Mouse (Mus musculus) layer of hippocampus, postnatal 25 days (tissue): ENCODE results near the gene Tax1bp1. TPM values are rescaled to one million over a fixed set of nuclear protein-coding genes. Genes with fewer than 3 reads are reported as not detected.
A peak's percentile ranks its signal among the peaks of the same experiment; 100 is the strongest.
"Not testable (repeated sequence)": the region's sequence is repeated elsewhere in the genome, so short reads cannot be mapped to it uniquely, and the experiment has no call there.

Source experiments
- DNase-seq, 2 experiments: peaks; one replicate each; pipeline ENCODE4 v3.0.0; 2022; ENCODE audit warnings: mixed read lengths in 2 of 2, low spot score in 1 of 2; ENCODE audit errors: extremely low spot score in 1 of 2
- total RNA-seq, 2 experiments: library from RNA; stranded (reverse); gene quantifications; 2 replicates each; pipeline ENCODE4 v1.2.3; 2021

The Tax1bp1 gene
- 100 to 1,000 TPM; 121 to 134 TPM for total RNA-seq

DNA sequence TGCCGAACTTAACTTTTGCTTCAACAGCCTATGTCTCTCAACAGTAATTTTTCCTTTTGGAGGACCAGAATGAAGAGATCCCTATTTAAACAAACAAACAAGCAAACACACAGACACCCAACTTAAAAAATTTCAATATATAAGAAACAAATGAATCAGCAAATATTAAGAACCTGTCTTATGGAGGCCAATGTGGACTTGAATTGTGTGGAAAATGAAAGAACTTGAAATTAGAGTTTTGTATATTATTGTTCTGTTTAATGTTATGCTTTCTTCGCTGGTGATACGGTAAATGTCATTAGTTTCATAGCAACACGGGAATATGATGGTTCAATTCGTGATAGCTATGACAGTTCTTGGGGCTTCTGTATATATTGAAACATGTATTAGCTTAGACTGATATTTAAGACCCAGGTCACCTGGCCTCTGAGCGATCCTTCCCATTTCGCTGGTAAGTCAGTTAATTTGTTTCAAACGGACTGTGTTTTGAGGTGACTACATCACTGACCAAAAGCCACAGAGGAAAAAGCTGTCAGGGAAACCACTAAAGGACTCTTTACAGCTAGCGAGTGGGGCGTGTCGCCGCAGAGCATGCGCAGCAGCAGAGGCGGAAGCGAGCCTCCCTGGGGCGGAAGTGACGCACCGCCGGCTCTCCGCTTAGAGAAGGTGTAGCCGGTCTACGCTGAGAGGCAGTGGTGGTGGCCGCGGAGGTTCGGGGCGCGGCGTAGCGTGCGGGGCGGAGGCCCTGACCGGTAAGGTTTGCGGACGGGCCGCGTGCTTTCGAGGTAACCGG, at the start of gene Tax1bp1:
Gene Tax1bp1 (plus strand): TSS at position 626 of the 793 bp plus-strand sequence.
- peak; percentile 85 to 91 for DNase-seq

DNA sequence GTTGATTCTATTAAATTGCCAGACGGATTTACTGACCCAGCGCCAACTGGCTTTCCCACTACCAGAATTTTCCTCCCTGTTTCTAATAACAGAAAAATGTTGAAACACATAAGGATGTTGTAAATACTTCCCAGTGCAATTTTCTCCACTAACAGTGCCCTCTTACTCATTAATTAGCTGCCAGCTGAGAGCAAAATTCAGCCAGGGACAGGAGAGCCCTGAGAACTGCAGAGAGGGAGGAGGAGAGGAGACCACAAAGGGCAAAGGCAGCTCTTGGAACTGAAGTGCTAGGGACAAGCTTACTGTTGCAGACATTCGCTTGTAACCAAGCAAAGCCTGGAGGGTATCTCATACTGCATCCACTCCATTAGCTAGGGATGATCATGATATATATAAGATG, 45.9 kb upstream of the Tax1bp1 start:
- no peak for DNase-seq

DNA sequence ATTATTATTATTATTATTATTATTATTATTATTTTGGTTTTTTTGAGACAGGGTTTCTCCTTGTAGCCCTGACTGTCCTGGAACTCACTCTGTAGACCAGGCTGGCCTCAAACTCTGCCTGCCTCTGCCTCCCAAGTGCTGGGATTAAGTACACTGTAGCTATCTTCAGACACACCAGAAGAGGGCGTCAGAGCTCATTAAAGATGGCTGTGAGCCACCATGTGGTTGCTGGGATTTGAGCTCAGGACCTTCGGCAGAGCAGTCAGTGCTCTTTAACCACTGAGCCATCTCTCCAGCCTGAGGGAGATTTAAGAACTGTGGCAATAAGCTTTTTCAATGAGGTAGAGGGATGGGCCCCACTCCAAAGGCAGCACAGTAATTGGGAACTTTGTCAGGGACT, 43.7 kb upstream of the Tax1bp1 start:
- DNase-seq = not testable (repeated sequence)

DNA sequence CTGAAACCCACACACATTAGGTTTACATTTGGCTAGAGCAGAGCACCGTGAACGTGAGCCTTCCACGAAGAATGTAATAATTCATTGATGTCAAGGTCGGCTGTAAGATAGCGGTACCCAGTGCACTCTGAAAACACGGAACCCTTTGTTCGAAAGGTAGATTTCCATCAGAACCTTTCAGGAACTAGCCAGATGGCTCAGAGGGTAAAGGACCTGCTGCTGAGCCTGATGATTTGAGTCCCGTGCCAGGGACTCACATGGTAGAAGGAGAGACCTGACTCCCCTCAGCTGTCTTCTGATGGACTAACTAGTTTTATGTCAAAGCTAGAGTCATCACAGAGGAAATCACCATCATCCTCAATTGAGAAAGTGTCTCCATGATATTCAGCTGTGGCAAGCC, 41.7 kb upstream of the Tax1bp1 start:
- DNase-seq = no peak

DNA sequence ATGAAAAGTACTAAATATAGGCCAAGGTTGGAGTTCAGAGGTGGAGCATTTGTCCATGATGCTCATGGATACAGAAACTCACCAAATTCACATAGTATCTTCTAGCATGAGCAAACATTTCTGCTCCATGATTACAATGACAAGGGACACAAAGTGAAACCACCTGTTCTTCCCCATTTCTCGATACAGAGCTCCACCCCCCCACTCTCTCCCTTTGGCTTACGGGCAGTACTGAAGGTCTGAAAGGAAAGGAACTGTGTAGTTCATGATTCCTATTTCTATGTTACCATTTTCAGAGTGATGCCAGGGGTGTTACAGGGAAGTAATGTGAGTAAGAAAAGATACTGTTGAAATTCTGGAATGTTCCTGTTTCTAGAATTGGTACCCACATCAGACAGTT, 41.0 kb upstream of the Tax1bp1 start:
- no peak for DNase-seq

DNA sequence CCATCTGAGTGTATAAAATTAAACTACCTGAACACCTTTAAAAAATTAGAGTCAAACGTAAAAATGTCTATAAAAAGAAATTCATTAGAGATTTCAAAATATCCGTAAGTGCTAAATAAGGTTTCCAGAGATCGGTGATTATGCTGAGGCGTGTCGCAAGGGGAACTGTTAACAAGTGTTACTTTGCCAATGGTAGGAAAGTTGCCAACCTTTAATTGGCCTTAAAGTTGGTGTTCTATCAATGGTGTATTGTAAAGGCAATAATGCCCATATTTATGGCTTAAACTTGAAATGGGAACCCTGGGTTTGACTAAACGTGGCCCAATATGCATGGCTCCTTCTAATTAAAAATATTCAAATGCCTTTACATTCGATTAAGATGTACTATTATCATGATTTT, 39.8 kb upstream of the Tax1bp1 start:
- DNase-seq = no peak

DNA sequence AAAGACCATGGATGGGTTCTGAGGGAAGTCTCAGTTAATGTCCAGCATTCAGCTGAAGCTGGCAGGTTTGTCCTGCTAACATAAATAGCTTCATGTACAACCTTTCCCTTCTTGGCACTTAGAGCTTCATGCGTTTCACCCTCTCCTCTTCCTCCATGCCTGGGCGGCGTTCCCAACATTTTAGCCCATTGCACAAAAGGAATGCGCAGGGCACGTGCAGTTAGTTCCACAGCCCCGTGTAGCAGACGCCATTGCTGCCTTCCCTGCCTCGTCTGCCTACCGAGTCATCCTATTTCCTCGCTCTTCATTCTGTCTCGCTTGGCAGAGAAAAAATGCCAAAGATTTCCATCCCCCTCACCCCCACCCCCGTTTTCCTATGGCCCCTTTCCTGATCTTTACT, 39.0 kb upstream of the Tax1bp1 start:
- DNase-seq = no peak

DNA sequence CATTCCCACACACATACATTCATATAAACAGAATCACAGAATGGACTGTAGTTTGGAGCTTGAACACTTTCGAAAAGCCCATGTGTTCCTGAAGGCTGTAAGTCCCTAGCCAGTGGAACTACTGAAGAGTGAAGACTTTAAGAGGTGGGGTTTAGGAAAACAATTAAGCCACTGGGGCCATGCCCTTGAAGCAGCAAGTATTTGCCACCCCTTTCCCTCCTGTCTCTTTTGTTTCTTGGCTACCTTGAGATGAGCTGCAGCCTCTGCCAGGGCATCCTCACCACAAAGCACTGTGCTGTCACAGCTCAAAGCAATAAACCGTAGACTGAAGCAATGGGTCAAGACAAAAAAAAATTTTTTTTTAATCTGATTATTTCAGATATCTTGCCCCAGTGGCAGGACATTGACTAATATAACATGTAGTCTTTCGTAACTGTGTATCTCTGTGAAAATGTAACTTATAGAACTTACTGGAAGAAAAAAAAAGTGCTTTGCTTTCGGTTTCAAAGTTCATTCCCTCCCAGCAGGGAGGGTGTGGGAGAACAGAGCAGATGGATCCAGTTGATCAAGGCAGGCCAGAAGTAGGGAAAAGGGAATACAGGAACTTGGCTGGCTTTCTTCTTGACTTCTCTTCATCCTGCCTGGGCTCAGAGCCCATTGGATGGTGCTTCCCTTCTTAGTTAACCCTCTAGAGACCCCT, 38.2 kb upstream of the Tax1bp1 start:
- DNase-seq = no peak

DNA sequence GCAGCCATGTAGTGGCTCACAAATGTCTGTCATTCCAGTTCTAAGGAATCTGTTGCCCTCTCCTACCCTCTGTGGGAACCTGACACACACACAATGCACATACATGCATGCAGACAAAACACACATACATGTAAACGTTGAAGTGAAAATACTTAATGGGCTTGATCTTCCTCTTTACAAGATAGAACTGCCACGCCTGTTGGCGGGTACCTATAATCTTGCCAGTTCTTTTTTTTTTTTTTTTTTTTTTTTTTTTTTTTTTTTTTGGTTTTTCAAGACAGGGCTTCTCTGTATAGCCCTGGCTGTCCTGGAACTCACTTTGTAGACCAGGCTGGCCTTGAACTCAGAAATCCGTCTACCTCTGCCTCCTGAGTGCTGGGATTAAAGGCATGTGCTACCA, 36.0 kb upstream of the Tax1bp1 start:
- not testable (repeated sequence) for DNase-seq

DNA sequence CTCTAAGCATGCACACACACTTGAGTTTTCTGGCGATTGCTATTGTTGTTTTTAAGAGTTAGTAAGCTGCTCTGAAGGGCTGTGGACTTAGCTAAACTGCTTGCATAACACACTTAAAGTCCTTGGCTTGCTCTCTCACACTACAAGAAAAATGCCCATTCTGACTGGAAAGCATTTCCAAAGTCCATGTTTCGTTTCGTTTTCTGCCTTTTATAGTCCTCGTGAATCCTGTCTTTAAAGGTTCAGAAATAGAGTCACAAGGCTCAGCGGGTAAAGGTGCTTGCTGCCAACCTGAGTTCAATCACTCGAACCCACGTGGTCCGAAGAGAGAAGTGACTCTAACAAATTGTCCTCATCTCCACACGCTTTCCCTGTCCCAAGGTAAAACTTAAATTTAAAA, 34.0 kb upstream of the Tax1bp1 start:
- no peak for DNase-seq

DNA sequence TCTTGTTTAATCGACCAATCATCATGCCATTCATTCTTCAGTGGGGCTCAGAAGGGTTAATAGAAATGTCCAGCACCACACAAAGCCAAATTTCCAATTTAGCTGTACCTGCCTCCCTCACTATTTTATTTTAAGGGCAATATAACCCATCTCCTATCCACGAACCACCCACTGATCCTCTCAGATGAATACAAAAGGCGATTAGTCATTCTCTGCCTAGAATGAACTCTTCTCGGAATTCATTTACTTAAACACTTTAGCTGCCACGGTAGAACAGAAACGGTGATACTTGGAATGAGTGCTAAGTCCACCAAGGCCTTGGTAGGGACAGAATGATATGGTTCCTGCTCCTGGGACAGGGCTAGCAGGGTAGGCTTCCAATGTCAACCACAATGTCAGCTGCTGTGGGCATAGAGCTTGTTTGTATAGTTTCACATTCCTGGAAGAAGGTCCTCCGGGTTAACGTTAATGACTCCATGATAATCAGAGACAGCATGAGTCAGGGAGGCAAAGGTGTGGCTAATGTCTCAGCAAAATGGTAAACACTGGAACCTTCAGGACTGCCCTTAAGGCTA, 33.0 kb upstream of the Tax1bp1 start:
- no peak for DNase-seq

DNA sequence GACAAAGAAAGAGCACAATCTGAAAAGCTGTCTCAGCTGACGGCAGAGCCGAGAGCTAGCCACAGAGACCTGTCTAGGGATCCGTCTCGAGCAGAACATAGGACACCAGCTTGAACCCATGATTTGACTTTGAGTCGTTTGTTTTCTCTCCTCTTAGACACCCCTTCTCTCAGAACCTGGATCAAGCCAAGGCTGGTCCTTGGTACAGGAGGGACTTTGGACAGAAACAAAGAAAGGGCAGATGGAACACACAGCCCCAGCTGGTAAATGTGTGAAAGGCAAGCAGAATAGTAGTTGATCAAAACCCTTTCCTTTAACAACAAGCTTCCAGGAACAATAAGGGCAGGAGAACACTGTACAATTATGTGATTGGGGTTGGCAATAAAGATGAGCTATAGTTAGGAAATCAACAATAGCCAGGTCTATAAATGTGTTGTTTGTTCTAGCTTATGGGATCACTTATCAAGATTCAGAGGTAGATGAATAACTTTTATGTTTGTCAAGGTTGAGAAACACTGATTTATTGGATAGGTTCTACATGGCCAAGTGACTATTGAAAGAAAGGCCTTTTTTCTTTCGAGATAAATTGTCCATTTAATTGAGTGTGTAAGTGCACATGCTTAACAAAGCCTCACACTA, 31.6 kb upstream of the Tax1bp1 start:
- DNase-seq = no peak

DNA sequence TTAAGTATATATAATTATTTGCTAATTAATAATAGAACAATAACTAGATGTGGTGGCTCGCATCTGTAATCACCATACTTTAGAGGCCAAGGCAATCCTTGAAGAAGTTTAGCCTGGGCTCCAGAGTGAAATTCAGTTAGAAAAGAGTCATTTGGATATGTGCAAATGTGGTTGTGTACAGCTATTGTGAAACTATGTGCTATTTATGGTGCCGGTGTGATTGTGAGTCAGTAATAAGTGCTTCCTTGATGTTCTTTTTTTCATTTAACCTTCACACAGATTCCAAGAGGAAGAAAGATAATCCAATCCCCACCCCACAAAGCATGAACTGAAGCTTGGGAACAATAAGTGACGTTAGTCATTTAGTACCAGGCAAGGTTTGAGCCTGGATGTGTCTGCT, 30.9 kb upstream of the Tax1bp1 start:
- DNase-seq = no peak

DNA sequence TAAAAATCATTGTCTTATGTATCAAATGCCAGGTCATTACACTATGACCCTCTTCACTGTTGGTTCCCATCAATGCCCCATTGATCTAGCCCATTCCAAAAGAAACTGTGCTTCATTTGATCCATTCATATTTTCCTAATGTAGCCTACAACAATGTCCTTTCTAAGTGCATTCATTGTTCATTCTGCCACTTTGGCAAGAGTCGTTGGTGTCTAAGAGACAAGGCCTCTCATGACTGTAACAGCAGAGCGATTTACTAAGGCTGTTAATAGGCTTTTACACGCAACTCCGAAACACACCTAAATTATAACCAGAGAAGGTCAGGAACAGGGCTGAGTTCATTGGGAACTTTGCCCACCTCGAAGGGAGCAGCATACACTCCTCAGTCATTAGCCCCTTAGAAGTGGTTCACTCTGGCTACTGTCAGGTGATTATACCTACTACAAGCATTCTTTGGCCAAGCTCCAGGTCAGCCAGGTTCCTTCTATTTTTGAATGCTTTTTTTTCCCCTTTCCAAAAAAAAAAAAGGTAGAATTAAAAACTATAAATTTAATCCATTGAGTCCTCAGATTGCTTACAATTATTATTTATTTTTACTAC, 26.5 kb upstream of the Tax1bp1 start:
- no peak for DNase-seq

DNA sequence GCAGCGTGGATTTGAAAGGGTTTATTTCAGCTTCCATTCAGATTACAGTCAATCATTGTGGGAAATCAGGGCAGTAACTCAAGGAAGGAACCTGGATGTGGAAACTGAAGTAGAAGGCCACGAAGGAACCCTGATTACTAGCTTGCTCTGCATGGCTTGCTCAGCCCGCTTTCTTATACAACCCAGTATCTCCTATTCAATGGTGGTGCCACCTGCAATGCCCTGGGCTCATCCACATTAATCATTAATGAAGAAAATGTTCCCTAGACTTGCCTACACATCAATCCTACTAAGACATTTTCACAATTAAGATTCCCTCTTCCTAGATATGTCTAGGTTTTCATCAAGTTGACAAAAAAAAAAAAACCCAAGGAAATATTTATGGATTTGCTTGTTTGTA, 23.2 kb upstream of the Tax1bp1 start:
- no peak for DNase-seq

DNA sequence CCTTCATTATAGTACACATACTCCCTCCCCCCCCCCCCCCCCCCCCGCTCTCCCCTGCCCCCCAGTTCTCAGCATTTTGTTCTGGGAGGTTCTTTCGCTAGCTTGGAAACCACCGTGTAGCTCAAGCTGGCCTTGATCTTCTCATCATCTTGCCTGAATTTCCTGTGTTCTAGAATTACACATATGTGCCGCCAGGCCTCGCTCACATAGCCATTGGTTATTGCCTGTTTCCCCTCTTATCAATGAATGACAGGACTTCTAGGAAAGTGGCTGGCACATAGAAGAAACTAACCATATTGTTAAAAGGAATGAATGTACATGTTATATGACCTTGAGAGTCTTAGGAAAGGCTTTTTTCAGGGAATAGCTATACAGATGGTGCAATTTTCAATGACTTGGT, 21.7 kb upstream of the Tax1bp1 start:
- DNase-seq = no peak

DNA sequence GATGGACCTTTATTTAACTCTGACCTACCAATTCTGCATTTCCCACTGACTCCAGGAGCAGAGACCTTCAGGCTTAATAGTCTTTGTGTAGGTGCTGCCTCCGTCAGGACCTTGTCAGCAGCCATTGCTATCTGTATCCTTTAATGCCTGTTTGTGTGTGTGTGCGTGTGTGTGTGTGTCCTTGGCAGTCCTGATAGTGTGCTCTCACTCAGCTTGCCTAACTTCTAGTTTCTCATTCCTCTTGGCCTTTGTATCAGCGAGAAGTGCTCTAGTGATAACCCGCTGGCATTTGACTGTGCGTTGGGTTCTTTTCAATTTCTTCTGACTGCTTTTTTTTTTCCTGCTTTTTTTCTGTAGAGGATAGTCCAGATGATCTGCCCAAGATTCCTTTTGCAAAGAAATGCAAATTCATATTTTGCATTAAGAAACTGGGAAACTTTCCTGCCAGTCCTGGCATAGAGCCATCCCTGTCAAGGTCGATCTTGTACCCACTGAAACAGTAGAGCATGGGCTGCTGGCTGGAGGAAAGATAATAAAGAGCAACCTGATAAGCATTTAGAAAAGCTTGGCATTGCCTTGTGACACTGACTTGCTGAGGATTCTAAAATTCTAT, 21.0 kb upstream of the Tax1bp1 start:
- no peak for DNase-seq

DNA sequence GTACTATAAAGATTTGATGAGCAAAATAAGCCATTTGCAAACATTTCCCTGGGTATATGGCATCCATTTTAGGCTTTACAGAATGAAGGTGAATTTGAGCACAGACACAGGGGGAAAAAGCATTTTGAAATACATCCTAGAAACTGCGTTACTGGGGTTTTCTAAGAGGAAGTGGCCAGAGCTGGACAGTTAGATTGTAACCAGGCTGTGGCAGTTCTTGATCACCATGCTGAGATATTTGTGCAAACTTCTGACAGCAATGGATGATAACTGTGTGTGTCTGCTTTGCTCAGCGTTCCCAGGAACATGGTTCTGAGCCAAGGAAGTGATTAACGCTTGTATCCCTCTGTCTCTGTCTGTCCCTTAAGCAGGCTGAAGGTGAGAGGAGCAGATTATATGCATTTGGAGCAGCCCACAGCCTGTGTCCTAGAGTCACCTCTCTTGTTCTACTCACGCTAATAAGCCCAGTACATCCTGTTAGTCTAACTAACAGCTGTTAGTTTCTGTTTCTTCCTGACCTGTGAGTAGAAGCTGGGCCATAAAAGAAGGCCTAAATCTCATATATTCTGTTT, 15.5 kb upstream of the Tax1bp1 start:
- DNase-seq = no peak

DNA sequence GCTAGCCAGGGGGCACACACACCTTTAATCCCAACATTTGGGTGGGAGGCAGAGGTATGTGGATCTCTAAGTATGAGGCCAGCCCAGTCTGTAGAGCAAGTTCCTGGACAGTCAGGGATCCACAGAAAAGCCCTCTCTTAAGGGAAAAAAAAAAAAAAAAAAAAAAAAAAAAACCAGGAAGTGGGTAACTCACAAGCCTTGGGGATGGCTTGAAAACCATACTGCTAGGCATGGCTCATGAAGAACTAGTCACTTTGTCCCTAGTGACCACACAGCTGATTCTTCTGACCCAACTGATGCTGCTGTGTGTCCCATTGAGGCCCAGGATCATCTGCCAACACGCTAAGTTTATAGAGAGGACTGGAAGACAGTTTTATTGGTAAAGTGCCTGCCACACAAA, 14.5 kb upstream of the Tax1bp1 start:
- DNase-seq = no peak

DNA sequence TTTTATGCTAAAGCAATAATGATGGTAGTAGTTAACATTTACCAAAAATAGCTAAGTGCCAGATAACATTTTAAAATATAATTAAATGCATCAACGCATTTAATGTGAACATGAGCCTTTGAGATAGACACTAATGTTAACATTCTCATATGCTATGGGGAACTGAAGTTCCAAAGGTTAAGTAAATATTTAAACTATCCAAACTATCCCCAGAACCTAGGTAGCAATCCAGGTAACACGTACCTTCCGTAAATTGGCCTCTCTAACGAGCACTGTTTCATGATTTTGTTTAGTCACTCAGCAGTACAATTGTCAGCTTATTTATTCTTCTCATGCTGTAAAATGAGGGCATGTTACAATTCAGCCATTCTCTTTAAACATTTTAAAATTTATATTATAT, 13.6 kb upstream of the Tax1bp1 start:
- DNase-seq = no peak
